Mouse (Mus musculus): Measurements from ENCODE around the gene 1700008O03Rik. TPM values are rescaled to one million over a fixed set of nuclear protein-coding genes. Genes with fewer than 3 reads are reported as not detected.

Gene 1700008O03Rik
- polyA plus RNA-seq, 1 experiment from 2014 or later: 0.20 TPM

GRCm38 (mm10) chr7:44373460-44373859, 12.2 kb downstream of the 1700008O03Rik start:
- H3K4me1 ChIP-seq (ENCODE audit: control insufficient read depth, low read depth, low read length): peaks cover 3% of the 10 kb centered on the region; the same call in 1 of the 2 replicates
- ATAC-seq (ENCODE audit: low read depth): no peak
- no peak overlapping the region for H3K27ac ChIP-seq (ENCODE audit: low read length)
- H3K4me3 ChIP-seq (ENCODE audit: low read depth, low read length): peak overlapping the region; percentile 63
- peak overlapping the region; percentile 28; the same call in 1 of the 2 replicates for H3K9ac ChIP-seq (ENCODE audit: low read depth, low read length)
- H3K36me3 ChIP-seq (ENCODE audit: control insufficient read depth, insufficient read depth): no peaks in the 10 kb centered on the region
- H3K27me3 ChIP-seq (ENCODE audit: control insufficient read depth, insufficient read depth, low read depth, low read length): no peaks in the 10 kb centered on the region
- WGBS (ENCODE audit: insufficient replicate concordance): 6% methylated on average over 7 of the region's 7 CpGs
- no peaks in the 10 kb centered on the region for H3K9me3 ChIP-seq (replicated peaks; ENCODE audit: control insufficient read depth, low read length)
- H3K4me2 ChIP-seq (ENCODE audit: low read depth, low read length): peak overlapping the region; percentile 79

GRCm38 (mm10) chr7:44372678-44373077, 12.9 kb downstream of the 1700008O03Rik start:
- Histone ChIP-seq H3K27ac (ENCODE audit: low read length) (no peak overlapping the region), H3K9me3 (replicated peaks; ENCODE audit: control insufficient read depth, low read length) (no peaks in the 10 kb centered on the region), H3K4me1 (ENCODE audit: control insufficient read depth, low read depth, low read length) (peaks cover 3% of the 10 kb centered on the region; the same call in 1 of the 2 replicates), H3K4me2 (ENCODE audit: low read depth, low read length) (no peak overlapping the region), H3K4me3 (ENCODE audit: low read depth, low read length) (no peak overlapping the region), H3K36me3 (ENCODE audit: control insufficient read depth, insufficient read depth) (no peaks in the 10 kb centered on the region), H3K27me3 (ENCODE audit: control insufficient read depth, insufficient read depth, low read depth, low read length) (no peaks in the 10 kb centered on the region), H3K9ac (ENCODE audit: low read depth, low read length) (no peak overlapping the region)
- WGBS (ENCODE audit: insufficient replicate concordance): 72% methylated on average over 8 of the region's 8 CpGs
- ATAC-seq (ENCODE audit: low read depth): no peak

GRCm38 (mm10) chr7:44360792-44361301, 24.8 kb downstream of the 1700008O03Rik start:
- H3K27ac ChIP-seq (ENCODE audit: low read length): no peak overlapping the region
- peaks cover 54% of the 10 kb centered on the region for H3K27me3 ChIP-seq (ENCODE audit: control insufficient read depth, insufficient read depth, low read depth, low read length)
- H3K4me1 ChIP-seq (ENCODE audit: control insufficient read depth, low read depth, low read length): peaks cover 9% of the 10 kb centered on the region
- no peaks in the 10 kb centered on the region for H3K36me3 ChIP-seq (ENCODE audit: control insufficient read depth, insufficient read depth)
- no peak overlapping the region for H3K4me3 ChIP-seq (ENCODE audit: low read depth, low read length)
- peak overlapping the region; percentile 75 for H3K4me2 ChIP-seq (ENCODE audit: low read depth, low read length)
- no peak for ATAC-seq (ENCODE audit: low read depth)
- no peak overlapping the region for H3K9ac ChIP-seq (ENCODE audit: low read depth, low read length)
- WGBS (ENCODE audit: insufficient replicate concordance): 15% methylated on average over 21 of the region's 21 CpGs
- H3K9me3 ChIP-seq (replicated peaks; ENCODE audit: control insufficient read depth, low read length): no peaks in the 10 kb centered on the region

GRCm38 (mm10) chr7:44359908-44360672, 25.5 kb downstream of the 1700008O03Rik start:
- no peaks in the 10 kb centered on the region for H3K9me3 ChIP-seq (replicated peaks; ENCODE audit: control insufficient read depth, low read length)
- H3K4me3 ChIP-seq (ENCODE audit: low read depth, low read length): peak overlapping the region; percentile 52
- no peaks in the 10 kb centered on the region for H3K36me3 ChIP-seq (ENCODE audit: control insufficient read depth, insufficient read depth)
- ATAC-seq (ENCODE audit: low read depth): peak; percentile 76
- no peak overlapping the region for H3K27ac ChIP-seq (ENCODE audit: low read length)
- H3K4me1 ChIP-seq (ENCODE audit: control insufficient read depth, low read depth, low read length): peaks cover 9% of the 10 kb centered on the region
- WGBS (ENCODE audit: insufficient replicate concordance): under 1% methylated on average over 54 of the region's 54 CpGs
- peaks cover 61% of the 10 kb centered on the region for H3K27me3 ChIP-seq (ENCODE audit: control insufficient read depth, insufficient read depth, low read depth, low read length)
- H3K9ac ChIP-seq (ENCODE audit: low read depth, low read length): peak overlapping the region; percentile 37; the same call in 1 of the 2 replicates
- peak overlapping the region; percentile 75 for H3K4me2 ChIP-seq (ENCODE audit: low read depth, low read length)

GRCm38 (mm10) chr7:44358886-44359654, 26.6 kb downstream of the 1700008O03Rik start:
- no peak for ATAC-seq (ENCODE audit: low read depth)
- H3K9me3 ChIP-seq (replicated peaks; ENCODE audit: control insufficient read depth, low read length): no peaks in the 10 kb centered on the region
- peak overlapping the region; percentile 75 for H3K4me2 ChIP-seq (ENCODE audit: low read depth, low read length)
- H3K9ac ChIP-seq (ENCODE audit: low read depth, low read length): no peak overlapping the region
- H3K4me3 ChIP-seq (ENCODE audit: low read depth, low read length): no peak overlapping the region
- peaks cover 9% of the 10 kb centered on the region for H3K4me1 ChIP-seq (ENCODE audit: control insufficient read depth, low read depth, low read length)
- WGBS (ENCODE audit: insufficient replicate concordance): 5% methylated on average over 20 of the region's 26 CpGs
- H3K36me3 ChIP-seq (ENCODE audit: control insufficient read depth, insufficient read depth): no peaks in the 10 kb centered on the region
- H3K27me3 ChIP-seq (ENCODE audit: control insufficient read depth, insufficient read depth, low read depth, low read length): peaks cover 72% of the 10 kb centered on the region
- no peak overlapping the region for H3K27ac ChIP-seq (ENCODE audit: low read length)

GRCm38 (mm10) chr7:44358012-44358411, 27.6 kb downstream of the 1700008O03Rik start:
- H3K9ac ChIP-seq (ENCODE audit: low read depth, low read length): no peak overlapping the region
- no peaks in the 10 kb centered on the region for H3K36me3 ChIP-seq (ENCODE audit: control insufficient read depth, insufficient read depth)
- 14% methylated on average over 5 of the region's 5 CpGs for WGBS (ENCODE audit: insufficient replicate concordance)
- no peak overlapping the region for H3K4me2 ChIP-seq (ENCODE audit: low read depth, low read length)
- no peaks in the 10 kb centered on the region for H3K9me3 ChIP-seq (replicated peaks; ENCODE audit: control insufficient read depth, low read length)
- H3K27me3 ChIP-seq (ENCODE audit: control insufficient read depth, insufficient read depth, low read depth, low read length): peaks cover 82% of the 10 kb centered on the region
- no peak for ATAC-seq (ENCODE audit: low read depth)
- H3K27ac ChIP-seq (ENCODE audit: low read length): no peak overlapping the region
- no peak overlapping the region for H3K4me3 ChIP-seq (ENCODE audit: low read depth, low read length)
- peaks cover 9% of the 10 kb centered on the region for H3K4me1 ChIP-seq (ENCODE audit: control insufficient read depth, low read depth, low read length)

GRCm38 (mm10) chr7:44357531-44357930, 28.1 kb downstream of the 1700008O03Rik start:
- peaks cover 87% of the 10 kb centered on the region for H3K27me3 ChIP-seq (ENCODE audit: control insufficient read depth, insufficient read depth, low read depth, low read length)
- peaks cover 9% of the 10 kb centered on the region for H3K4me1 ChIP-seq (ENCODE audit: control insufficient read depth, low read depth, low read length)
- H3K9me3 ChIP-seq (replicated peaks; ENCODE audit: control insufficient read depth, low read length): no peaks in the 10 kb centered on the region
- no peak overlapping the region for H3K9ac ChIP-seq (ENCODE audit: low read depth, low read length)
- ATAC-seq (ENCODE audit: low read depth): no peak
- H3K4me2 ChIP-seq (ENCODE audit: low read depth, low read length): no peak overlapping the region
- no peak overlapping the region for H3K27ac ChIP-seq (ENCODE audit: low read length)
- no peak overlapping the region for H3K4me3 ChIP-seq (ENCODE audit: low read depth, low read length)
- WGBS (ENCODE audit: insufficient replicate concordance): 11% methylated on average over 10 of the region's 10 CpGs
- H3K36me3 ChIP-seq (ENCODE audit: control insufficient read depth, insufficient read depth): no peaks in the 10 kb centered on the region

GRCm38 (mm10) chr7:44356590-44357481, 28.8 kb downstream of the 1700008O03Rik start:
- 3% methylated on average over 35 of the region's 35 CpGs for WGBS (ENCODE audit: insufficient replicate concordance)
- peaks cover 9% of the 10 kb centered on the region for H3K4me1 ChIP-seq (ENCODE audit: control insufficient read depth, low read depth, low read length)
- no peak for ATAC-seq (ENCODE audit: low read depth)
- peaks cover 92% of the 10 kb centered on the region for H3K27me3 ChIP-seq (ENCODE audit: control insufficient read depth, insufficient read depth, low read depth, low read length)
- H3K4me3 ChIP-seq (ENCODE audit: low read depth, low read length): no peak overlapping the region
- H3K27ac ChIP-seq (ENCODE audit: low read length): no peak overlapping the region
- H3K4me2 ChIP-seq (ENCODE audit: low read depth, low read length): no peak overlapping the region
- no peak overlapping the region for H3K9ac ChIP-seq (ENCODE audit: low read depth, low read length)
- no peaks in the 10 kb centered on the region for H3K36me3 ChIP-seq (ENCODE audit: control insufficient read depth, insufficient read depth)
- no peaks in the 10 kb centered on the region for H3K9me3 ChIP-seq (replicated peaks; ENCODE audit: control insufficient read depth, low read length)
